Mouse (Mus musculus) small intestine, adult 2 months (tissue): ENCODE results near the gene Ufc1.

Source experiments
- CTCF ChIP-seq: fragments of 200-500 bp; IDR thresholded peaks from 2 replicates; pipeline ENCODE4 v1.5.1; 2012; ENCODE audit warnings: low read depth, mild to moderate bottlenecking, control low read depth, inconsistent platforms, low read length, moderate library complexity, mixed read lengths; ENCODE audit not compliant: insufficient replicate concordance, insufficient read length; ENCODE audit errors: extremely low read depth
- POLR2A ChIP-seq: fragments of 200-500 bp; IDR thresholded peaks from 2 replicates; pipeline ENCODE4 v1.6.1; 2012; ENCODE audit warnings: low read depth, mild to moderate bottlenecking, control low read depth, inconsistent platforms, low read length, moderate library complexity

DNA sequence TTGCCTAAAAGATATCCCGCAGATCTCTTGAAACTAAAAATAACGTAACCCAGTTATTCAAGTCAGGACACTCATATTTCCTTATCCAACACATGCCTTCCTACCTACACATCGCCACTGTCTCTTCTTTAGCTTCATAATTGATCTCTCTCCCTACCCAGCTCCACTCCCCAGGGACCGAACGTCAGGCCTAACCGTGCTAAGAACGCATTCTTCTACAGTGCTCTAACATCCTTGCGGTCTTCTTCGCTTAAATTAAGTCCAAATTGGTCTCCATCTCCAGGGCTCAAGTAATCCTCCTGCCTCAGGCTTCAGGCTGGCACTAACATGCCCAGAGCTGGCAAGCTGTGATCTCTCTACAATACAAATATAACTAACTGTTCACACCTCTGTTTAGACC, 33.4 kb upstream of the Ufc1 start:
- TF ChIP-seq POLR2A (no peak), CTCF (no peak)
